Mouse (Mus musculus) lung, embryonic 14.5 days (tissue): ENCODE data around the gene Fgfr2. TPM values are rescaled to one million over a fixed set of nuclear protein-coding genes. Genes with fewer than 3 reads are reported as not detected.

Source experiments
- ATAC-seq: fragments of 200-750 bp; cut with Nextera tagmentation; 2 replicates; pipeline ENCODE4 v1.8.0; 2017; ENCODE audit warnings: mild to moderate bottlenecking, moderate TSS enrichment, moderate library complexity; ENCODE audit not compliant: insufficient read depth
- DNase-seq: peaks from one replicate; pipeline ENCODE4 v3.0.0-alpha.2; 2015
- H3K27ac ChIP-seq: fragments of 300-500 bp; sonication (generic); 2 replicates; pipeline ENCODE4 v1.5.1; 2014; ENCODE audit warnings: low read depth, mild to moderate bottlenecking, moderate library complexity
- H3K27me3 ChIP-seq: fragments of 300-500 bp; sonication (generic); 2 replicates; pipeline ENCODE4 v1.6.1; 2014; ENCODE audit warnings: low read length, control low read depth; ENCODE audit not compliant: insufficient read depth
- H3K36me3 ChIP-seq: fragments of 300-500 bp; sonication (generic); 2 replicates; pipeline ENCODE4 v1.6.1; 2014; ENCODE audit warnings: control low read depth; ENCODE audit not compliant: insufficient read depth
- H3K4me1 ChIP-seq: fragments of 300-500 bp; sonication (generic); 2 replicates; pipeline ENCODE4 v1.6.1; 2014; ENCODE audit warnings: antibody characterized with exemption, control low read depth; ENCODE audit not compliant: insufficient read depth
- H3K4me2 ChIP-seq: fragments of 300-500 bp; sonication (generic); 2 replicates; pipeline ENCODE4 v1.6.1; 2014; ENCODE audit warnings: mild to moderate bottlenecking
- H3K4me3 ChIP-seq: fragments of 300-500 bp; sonication (generic); 2 replicates; pipeline ENCODE4 v1.5.1; 2014; ENCODE audit warnings: low read depth, low read length
- H3K9ac ChIP-seq: fragments of 300-500 bp; sonication (generic); 2 replicates; pipeline ENCODE4 v1.6.1; 2014
- H3K9me3 ChIP-seq: fragments of 300-500 bp; sonication (generic); 2 replicates; pipeline ENCODE4 v1.6.1; 2016; ENCODE audit warnings: low read depth, low read length, control low read depth
- CTCF ChIP-seq: IDR thresholded peaks from 2 replicates; pipeline ENCODE4 v1.5.1; 2016; ENCODE audit warnings: antibody characterized with exemption, low read depth
- WGBS: fragments of 180-500 bp; shearing (Covaris S2); extraction: QIAGEN DNeasy Blood & Tissue Kit; methylation state at CpG from one replicate; pipeline ENCODE4 v1.1.7; 2014; 5-methylcytosine and 5-hydroxymethylcytosine counted together
- polyA plus RNA-seq: library from polyadenylated mRNA; unstranded; fragments of >200 nt; fragmentation: Nextera tagmentation; extraction: Ambion mirVana; gene quantifications from 2 replicates; pipeline ENCODE4 v1.2.1, GENCODE M21; 2014

The Fgfr2 gene
- polyA plus RNA-seq, 1 experiment from 2014 or later = 179 TPM

- H3K4me3 ChIP-seq = no peak overlapping the region
- H3K9me3 ChIP-seq = no peaks in the 10 kb centered on the region
- DNase-seq (no peak), ATAC-seq (no peak)
- H3K27ac ChIP-seq = no peak overlapping the region
- no peaks in the 10 kb centered on the region for H3K4me1 ChIP-seq
- H3K36me3 ChIP-seq = no peaks in the 10 kb centered on the region
- no peak overlapping the region for H3K9ac ChIP-seq
- no peak overlapping the region for H3K4me2 ChIP-seq
- TF ChIP-seq CTCF = no peak
- 78% methylated on average over 3 of the region's 3 CpGs for WGBS
- no peaks in the 10 kb centered on the region for H3K27me3 ChIP-seq
These were observed 2744.8 kb downstream of the Fgfr2 start for GRCm38 (mm10) chr7:130378308-130378707.

GRCm38 (mm10) chr7:130374311-130374710, 2748.8 kb downstream of the Fgfr2 start:
- WGBS = 79% methylated on average over 9 of the region's 9 CpGs
- no peak for ATAC-seq
- H3K27me3 ChIP-seq = no peaks in the 10 kb centered on the region
- H3K4me3 ChIP-seq = no peak overlapping the region
- no peak overlapping the region for H3K9ac ChIP-seq
- H3K36me3 ChIP-seq = no peaks in the 10 kb centered on the region
- TF ChIP-seq CTCF = no peak
- no peak overlapping the region for H3K4me2 ChIP-seq
- no peak overlapping the region for H3K27ac ChIP-seq
- H3K4me1 ChIP-seq = no peaks in the 10 kb centered on the region
- H3K9me3 ChIP-seq = no peaks in the 10 kb centered on the region
- no peak for DNase-seq

- Histone ChIP-seq H3K4me1 (no peaks in the 10 kb centered on the region), H3K4me2 (0 out of 2 replicates have a peak overlapping the region, but pooled peaks have one; percentile 15), H3K36me3 (no peaks in the 10 kb centered on the region), H3K27ac (no peak overlapping the region), H3K27me3 (no peaks in the 10 kb centered on the region), H3K9ac (no peak overlapping the region), H3K9me3 (peaks cover 7% of the 10 kb centered on the region; the same call in 1 of the 2 replicates), H3K4me3 (no peak overlapping the region)
- WGBS = 40% methylated on average over 24 of the region's 24 CpGs
- peak; percentile 49 for ATAC-seq
- TF ChIP-seq CTCF = 0 out of 2 replicates have a peak, but pooled peaks have one; percentile 20
- DNase-seq = peak; percentile 49
These were observed 2754.1 kb downstream of the Fgfr2 start for GRCm38 (mm10) chr7:130368827-130369641.

- 53% methylated on average over 13 of the region's 13 CpGs for WGBS
- Histone ChIP-seq H3K9ac (no peak overlapping the region), H3K4me2 (0 out of 2 replicates have a peak overlapping the region, but pooled peaks have one; percentile 0), H3K36me3 (no peaks in the 10 kb centered on the region), H3K4me3 (no peak overlapping the region), H3K4me1 (no peaks in the 10 kb centered on the region), H3K9me3 (peaks cover 7% of the 10 kb centered on the region; the same call in 1 of the 2 replicates), H3K27me3 (no peaks in the 10 kb centered on the region), H3K27ac (no peak overlapping the region)
- ATAC-seq = no peak
- DNase-seq = no peak
- TF ChIP-seq CTCF = no peak
These were observed 2754.9 kb downstream of the Fgfr2 start for GRCm38 (mm10) chr7:130368036-130368826.

- DNase-seq (no peak), ATAC-seq (no peak)
- no peak overlapping the region for H3K4me2 ChIP-seq
- H3K36me3 ChIP-seq = no peaks in the 10 kb centered on the region
- no peaks in the 10 kb centered on the region for H3K4me1 ChIP-seq
- no peak for TF ChIP-seq CTCF
- 52% methylated on average over 12 of the region's 12 CpGs for whole genome bisulfite sequencing
- peaks cover 7% of the 10 kb centered on the region; the same call in 1 of the 2 replicates for H3K9me3 ChIP-seq
- no peak overlapping the region for H3K4me3 ChIP-seq
- H3K9ac ChIP-seq = no peak overlapping the region
- no peak overlapping the region for H3K27ac ChIP-seq
- no peaks in the 10 kb centered on the region for H3K27me3 ChIP-seq
These were observed 2755.7 kb downstream of the Fgfr2 start for GRCm38 (mm10) chr7:130367222-130368035.

GRCm38 (mm10) chr7:130365711-130366110, 2757.4 kb downstream of the Fgfr2 start:
- ATAC-seq (no peak), DNase-seq (no peak)
- peaks cover 7% of the 10 kb centered on the region; the same call in 1 of the 2 replicates for H3K9me3 ChIP-seq
- no peak overlapping the region for H3K4me2 ChIP-seq
- H3K4me1 ChIP-seq = no peaks in the 10 kb centered on the region
- no peaks in the 10 kb centered on the region for H3K27me3 ChIP-seq
- no peaks in the 10 kb centered on the region for H3K36me3 ChIP-seq
- 94% methylated on average over 10 of the region's 10 CpGs for WGBS
- H3K9ac ChIP-seq = no peak overlapping the region
- H3K27ac ChIP-seq = no peak overlapping the region
- H3K4me3 ChIP-seq = no peak overlapping the region
- TF ChIP-seq CTCF = no peak
